8 mouse cellular contexts compared by ENCODE assay signal in the genomic region with DNA sequence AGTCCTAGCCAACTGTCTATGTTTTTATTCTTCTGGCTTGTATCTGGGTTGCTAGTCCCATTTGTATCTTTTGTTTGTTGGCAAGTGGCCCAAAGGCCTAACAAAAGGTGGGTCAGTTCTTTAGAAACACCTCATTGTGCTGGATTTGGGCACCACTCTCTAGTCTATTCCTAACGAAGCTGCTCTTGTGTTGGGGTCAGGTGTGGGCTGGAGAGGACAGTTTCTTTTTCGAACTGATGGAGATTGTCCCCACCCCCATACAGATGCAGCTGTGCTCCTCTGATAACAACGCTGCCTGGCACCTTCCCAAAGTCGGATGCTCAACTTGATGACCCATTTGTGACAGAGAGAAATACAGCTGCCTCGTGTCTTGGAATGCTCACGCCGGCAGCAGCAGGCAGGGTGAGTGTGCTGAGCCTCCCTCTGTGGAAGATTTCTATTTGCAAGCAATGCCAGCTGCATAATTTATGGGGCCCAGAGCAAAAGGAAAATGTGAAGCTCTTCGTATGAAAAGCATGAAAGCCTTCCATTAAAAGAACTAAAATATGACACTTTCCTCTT.
DNase-seq lines count a peak whose midpoint lies in the region.

No protein-coding gene starts in this region.

- DNase-seq in heart, postnatal 10 days = peak; percentile 5 to 12
- DNase-seq in heart, adult 9 months (ENCODE audit: low spot score in 2 of 2) = no peak
- peak; percentile 28 to 76 for DNase-seq in adrenal gland, adult (ENCODE audit: inconsistent age in 2 of 2, low spot score in 1 of 2)
- DNase-seq in frontal cortex, adult 2 months (ENCODE audit: extremely low spot score in 1 of 2, low spot score in 1 of 2) = peak; percentile 11 to 46
- peak; percentile 1 to 34 for DNase-seq in left cerebral cortex, adult 8-10 months (ENCODE audit: low spot score in 2 of 2)
- peak; percentile 24 for DNase-seq in telencephalon, adult 2 months (ENCODE audit: low read depth, low spot score)
- no peak for DNase-seq in yolk sac, embryonic 10.5 days (ENCODE audit: low spot score)
- DNase-seq in cerebellum, adult 9-11 months = no peak

- intact Hi-C loops in heart, postnatal 10 days (cut with DNase I) = no loop called here

Comparison
In these comparisons a context has a peak if more than half of its experiments do, and no peak if none do; other contexts are left out.
1. DNase-seq: peak in heart, postnatal 10 days (2 of 2), adrenal gland, adult (2 of 2), frontal cortex, adult 2 months (2 of 2), left cerebral cortex, adult 8-10 months (2 of 2) and telencephalon, adult 2 months (single experiment); none in heart, adult 9 months (0 of 2), yolk sac, embryonic 10.5 days (single experiment) and cerebellum, adult 9-11 months (single experiment).